Mouse (Mus musculus) erythroblast, embryonic 14.5 days (primary cell): ENCODE measurements around the gene Lman2l.

Experiments
- GATA1 ChIP-seq: IDR thresholded peaks from 2 replicates; pipeline ENCODE4 v1.6.1; 2012; ENCODE audit warnings: low read length, inconsistent platforms, mixed read lengths
- TAL1 ChIP-seq: IDR thresholded peaks from 3 replicates; pipeline ENCODE4 v1.6.1; 2012; ENCODE audit warnings: low read length, inconsistent platforms, mixed read lengths

GRCm38 (mm10) chr1:36370918-36371317, 74.2 kb downstream of the Lman2l start:
- TF ChIP-seq TAL1 (no peak), GATA1 (no peak)
